Mouse (Mus musculus) midbrain, embryonic 10.5 days (tissue): Measurements from ENCODE around the gene Clec2e. TPM values are rescaled to one million over a fixed set of nuclear protein-coding genes. Genes with fewer than 3 reads are reported as not detected.
"Not testable (repeated sequence)": the region's sequence is repeated elsewhere in the genome, so short reads cannot be mapped to it uniquely, and the experiment has no call there.

Experiments used
- DNase-seq: peaks from one replicate; pipeline ENCODE4 v3.0.0-alpha.2; 2017; ENCODE audit warnings: low spot score
- H3K27ac ChIP-seq: fragments of 300-500 bp; sonication (generic); replicated peaks from 2 replicates; pipeline ENCODE4 v1.5.1; 2016; ENCODE audit warnings: mild to moderate bottlenecking
- H3K27me3 ChIP-seq: fragments of 300-500 bp; sonication (generic); 2 replicates; pipeline ENCODE4 v1.6.1; 2016; ENCODE audit warnings: low read depth, mild to moderate bottlenecking; ENCODE audit not compliant: poor library complexity, severe bottlenecking
- H3K36me3 ChIP-seq: fragments of 300-500 bp; sonication (generic); 2 replicates; pipeline ENCODE4 v1.6.1; 2016; ENCODE audit warnings: mild to moderate bottlenecking, moderate library complexity
- H3K4me1 ChIP-seq: fragments of 300-500 bp; sonication (generic); 2 replicates; pipeline ENCODE4 v1.6.1; 2016
- H3K4me3 ChIP-seq: fragments of 300-500 bp; sonication (generic); 2 replicates; pipeline ENCODE4 v1.5.1; 2016; ENCODE audit warnings: mild to moderate bottlenecking, moderate library complexity
- H3K9me3 ChIP-seq: fragments of 300-500 bp; sonication (generic); replicated peaks from 2 replicates; pipeline ENCODE4 v1.6.1; 2016; ENCODE audit warnings: mild to moderate bottlenecking
- WGBS: fragments of 180-500 bp; shearing (Covaris S2); methylation state at CpG from one replicate; pipeline ENCODE4 v1.1.7; 2016; 5-methylcytosine and 5-hydroxymethylcytosine counted together
- polyA plus RNA-seq: library from polyadenylated mRNA; unstranded; fragments of >200 nt; fragmentation: Nextera tagmentation; extraction: Ambion mirVana; gene quantifications from 2 replicates; pipeline ENCODE4 v1.2.1, GENCODE M21; 2016

Gene Clec2e
- polyA plus RNA-seq, 1 experiment from 2014 or later, result not detected

GRCm38 (mm10) chr6:129097929-129098328 lies 2.8 kb downstream of the Clec2e start:
- WGBS, result 73% methylated on average over 1 of the region's 1 CpGs
- Histone ChIP-seq H3K4me1 (no peaks in the 10 kb centered on the region), H3K27me3 (no peaks in the 10 kb centered on the region), H3K9me3 (no peaks in the 10 kb centered on the region), H3K27ac (no peak overlapping the region), H3K4me3 (no peak overlapping the region), H3K36me3 (no peaks in the 10 kb centered on the region)
- no peak for DNase-seq

GRCm38 (mm10) chr6:129095166-129095565 lies 5.5 kb downstream of the Clec2e start:
- no peaks in the 10 kb centered on the region for H3K9me3 ChIP-seq
- DNase-seq, result no peak

GRCm38 (mm10) chr6:129088596-129088995 lies 12.1 kb downstream of the Clec2e start:
- WGBS, result 97% methylated on average over 8 of the region's 8 CpGs

More at GRCm38 (mm10) chr6:129095166-129095565, 5.5 kb downstream of the Clec2e start:
- no peaks in the 10 kb centered on the region for H3K27me3 ChIP-seq
- H3K27ac ChIP-seq, result no peak overlapping the region
- no peaks in the 10 kb centered on the region for H3K4me1 ChIP-seq
- no peak overlapping the region for H3K4me3 ChIP-seq
- no peaks in the 10 kb centered on the region for H3K36me3 ChIP-seq

GRCm38 (mm10) chr6:129088161-129088560 lies 12.6 kb downstream of the Clec2e start:
- Histone ChIP-seq H3K36me3 (no peaks in the 10 kb centered on the region), H3K4me3 (no peak overlapping the region), H3K27me3 (no peaks in the 10 kb centered on the region), H3K9me3 (no peaks in the 10 kb centered on the region; the same call in 1 of the 2 replicates), H3K4me1 (no peaks in the 10 kb centered on the region), H3K27ac (no peak overlapping the region)
- no peak for DNase-seq
- WGBS, result 91% methylated on average over 1 of the region's 1 CpGs

More at GRCm38 (mm10) chr6:129088596-129088995, 12.1 kb downstream of the Clec2e start:
- not testable (repeated sequence) for H3K9me3 ChIP-seq, H3K27me3 ChIP-seq, H3K4me1 ChIP-seq, H3K36me3 ChIP-seq, H3K27ac ChIP-seq, H3K4me3 ChIP-seq, DNase-seq

- H3K4me1 ChIP-seq, H3K36me3 ChIP-seq, H3K4me3 ChIP-seq, H3K27ac ChIP-seq, H3K9me3 ChIP-seq, H3K27me3 ChIP-seq, DNase-seq: not testable (repeated sequence)
- WGBS, result 91% methylated on average over 2 of the region's 2 CpGs
Observed at GRCm38 (mm10) chr6:129086031-129086430, 14.7 kb downstream of the Clec2e start.

- 74% methylated on average over 6 of the region's 6 CpGs for WGBS
- H3K9me3 ChIP-seq, result no peaks in the 10 kb centered on the region; the same call in 1 of the 2 replicates
- H3K4me3 ChIP-seq, result no peak overlapping the region
- no peak for DNase-seq
- no peaks in the 10 kb centered on the region for H3K36me3 ChIP-seq
- H3K4me1 ChIP-seq, result no peaks in the 10 kb centered on the region
- no peaks in the 10 kb centered on the region for H3K27me3 ChIP-seq
- no peak overlapping the region for H3K27ac ChIP-seq
Observed at GRCm38 (mm10) chr6:129085098-129085497, 15.6 kb downstream of the Clec2e start.

- no peaks in the 10 kb centered on the region for H3K36me3 ChIP-seq
- 73% methylated on average over 1 of the region's 1 CpGs for WGBS
- no peaks in the 10 kb centered on the region for H3K9me3 ChIP-seq
- no peak overlapping the region for H3K27ac ChIP-seq
- no peaks in the 10 kb centered on the region for H3K4me1 ChIP-seq
- no peak overlapping the region for H3K4me3 ChIP-seq
- DNase-seq, result no peak
- no peaks in the 10 kb centered on the region for H3K27me3 ChIP-seq
Observed at GRCm38 (mm10) chr6:129066986-129067385, 33.7 kb downstream of the Clec2e start.

GRCm38 (mm10) chr6:129066530-129066929 lies 34.2 kb downstream of the Clec2e start:
- no peak for DNase-seq
- H3K4me1 ChIP-seq, result no peaks in the 10 kb centered on the region
- H3K4me3 ChIP-seq, result no peak overlapping the region
- H3K27me3 ChIP-seq, result no peaks in the 10 kb centered on the region
- no peak overlapping the region for H3K27ac ChIP-seq
- no peaks in the 10 kb centered on the region for H3K9me3 ChIP-seq
- no peaks in the 10 kb centered on the region for H3K36me3 ChIP-seq

GRCm38 (mm10) chr6:129065857-129066256 lies 34.9 kb downstream of the Clec2e start:
- no peaks in the 10 kb centered on the region for H3K36me3 ChIP-seq
- H3K9me3 ChIP-seq, result no peaks in the 10 kb centered on the region
- no peaks in the 10 kb centered on the region for H3K4me1 ChIP-seq
- 98% methylated on average over 3 of the region's 3 CpGs for WGBS
- no peak overlapping the region for H3K4me3 ChIP-seq
- no peaks in the 10 kb centered on the region for H3K27me3 ChIP-seq
- H3K27ac ChIP-seq, result no peak overlapping the region
- no peak for DNase-seq

- Histone ChIP-seq H3K4me1 (no peaks in the 10 kb centered on the region), H3K27ac (no peak overlapping the region), H3K27me3 (no peaks in the 10 kb centered on the region), H3K9me3 (no peaks in the 10 kb centered on the region), H3K36me3 (no peaks in the 10 kb centered on the region), H3K4me3 (no peak overlapping the region)
- no peak for DNase-seq
- WGBS, result 86% methylated on average over 3 of the region's 3 CpGs
Observed at GRCm38 (mm10) chr6:129065407-129065806, 35.3 kb downstream of the Clec2e start.

- DNase-seq, result no peak
Observed at GRCm38 (mm10) chr6:129058013-129058412, 42.7 kb downstream of the Clec2e start.

GRCm38 (mm10) chr6:129056237-129056636 lies 44.5 kb downstream of the Clec2e start:
- H3K4me3 ChIP-seq, result no peak overlapping the region
- no peaks in the 10 kb centered on the region for H3K4me1 ChIP-seq
- 90% methylated on average over 3 of the region's 3 CpGs for WGBS
- no peaks in the 10 kb centered on the region for H3K9me3 ChIP-seq
- no peak overlapping the region for H3K27ac ChIP-seq
- H3K27me3 ChIP-seq, result no peaks in the 10 kb centered on the region
- DNase-seq, result no peak
- no peaks in the 10 kb centered on the region for H3K36me3 ChIP-seq

More at GRCm38 (mm10) chr6:129058013-129058412, 42.7 kb downstream of the Clec2e start:
- Histone ChIP-seq H3K9me3 (no peaks in the 10 kb centered on the region), H3K4me3 (no peak overlapping the region), H3K36me3 (no peaks in the 10 kb centered on the region), H3K27ac (no peak overlapping the region), H3K27me3 (no peaks in the 10 kb centered on the region), H3K4me1 (no peaks in the 10 kb centered on the region)

- DNase-seq, result no peak
- WGBS, result 90% methylated on average over 5 of the region's 5 CpGs
- no peaks in the 10 kb centered on the region for H3K9me3 ChIP-seq
- no peaks in the 10 kb centered on the region for H3K36me3 ChIP-seq
- no peak overlapping the region for H3K4me3 ChIP-seq
- H3K4me1 ChIP-seq, result peaks cover 16% of the 10 kb centered on the region
- no peak overlapping the region for H3K27ac ChIP-seq
- H3K27me3 ChIP-seq, result no peaks in the 10 kb centered on the region
Observed at GRCm38 (mm10) chr6:129051731-129052130, 49.0 kb downstream of the Clec2e start.

GRCm38 (mm10) chr6:129051086-129051485 lies 49.6 kb downstream of the Clec2e start:
- H3K36me3 ChIP-seq, result no peaks in the 10 kb centered on the region
- H3K4me1 ChIP-seq, result peaks cover 16% of the 10 kb centered on the region
- no peaks in the 10 kb centered on the region for H3K27me3 ChIP-seq
- no peak overlapping the region for H3K4me3 ChIP-seq
- H3K27ac ChIP-seq, result no peak overlapping the region
- H3K9me3 ChIP-seq, result no peaks in the 10 kb centered on the region
- DNase-seq, result no peak
- WGBS, result 85% methylated on average over 3 of the region's 3 CpGs
